Mouse (Mus musculus) kidney, adult 10 weeks (tissue): ENCODE results near the gene Camk1g. TPM values are rescaled to one million over a fixed set of nuclear protein-coding genes. Genes with fewer than 3 reads are reported as not detected.

Source experiments
- polyA plus RNA-seq: library from polyadenylated mRNA; stranded (reverse); fragments of 350-450 nt; fragmentation: Illumina TruSeq; extraction: RNeasy Lipid Tissue Mini Kit (QIAGEN cat#74804); gene quantifications from one replicate; pipeline ENCODE4 v1.2.3, GENCODE M21; 2014; ENCODE audit warnings: low read depth, low replicate concordance

Camk1g gene
- 2.4 TPM for polyA plus RNA-seq

DNA sequence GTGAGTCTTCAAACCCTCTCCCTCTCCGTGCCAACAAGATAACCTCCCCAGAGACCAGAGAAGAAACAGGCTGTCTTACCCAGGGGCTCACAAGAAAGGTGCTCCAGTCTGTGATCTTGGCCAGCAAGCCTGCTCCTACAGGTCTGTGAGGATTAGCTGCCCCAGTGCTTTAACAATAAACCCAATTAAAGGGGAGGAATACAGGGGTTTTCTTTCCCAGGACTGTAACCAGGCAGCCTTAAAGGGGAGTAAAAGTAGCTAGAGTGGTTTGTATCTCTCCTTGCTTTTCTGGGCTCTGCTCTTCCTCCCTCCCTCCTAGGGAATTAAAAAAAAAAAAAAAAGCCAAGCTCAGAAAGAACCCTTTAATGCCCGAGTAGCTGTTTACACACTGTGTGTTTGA, at the start of gene Camk1g:
Gene Camk1g (minus strand): TSS at position 203 of the 400 bp plus-strand sequence.

Other genes starting within 250 kb of the Camk1g start
- gene Diexf, start 240.0 kb downstream of the Camk1g start, polyA plus RNA-seq = 8.5 TPM
- gene Irf6, start 217.2 kb downstream of the Camk1g start, polyA plus RNA-seq = 35.5 TPM
- 8.6 TPM for gene A130010J15Rik, start 202.3 kb downstream of the Camk1g start, polyA plus RNA-seq
- gene Traf3ip3, start 168.6 kb downstream of the Camk1g start, polyA plus RNA-seq = not detected
- not detected for gene Lamb3, start 162.6 kb downstream of the Camk1g start, polyA plus RNA-seq
- 136 TPM for gene Hsd11b1, start 106.2 kb downstream of the Camk1g start, polyA plus RNA-seq
- gene G0s2, start 97.1 kb downstream of the Camk1g start, polyA plus RNA-seq = not detected